Mouse (Mus musculus) kidney, adult 2 months (tissue): ENCODE data around the gene Vmn1r178.
"Not testable (repeated sequence)": the region's sequence is repeated elsewhere in the genome, so short reads cannot be mapped to it uniquely, and the experiment has no call there.

Experiments used
- CTCF ChIP-seq: fragments of 200-500 bp; conservative IDR thresholded peaks from 2 replicates; pipeline ENCODE4 v1.5.1; 2011; ENCODE audit warnings: low read depth, mild to moderate bottlenecking, control low read depth, low read length, moderate library complexity, mixed read lengths; ENCODE audit not compliant: insufficient read depth, insufficient read length
- POLR2A ChIP-seq: fragments of 200-500 bp; IDR thresholded peaks from one replicate; pipeline ENCODE4 v1.6.1; 2011; ENCODE audit warnings: low read depth, low read length, control low read depth

- TF ChIP-seq CTCF, POLR2A: not testable (repeated sequence)
These were observed 14.9 kb upstream of the Vmn1r178 start for GRCm38 (mm10) chr7:23876918-23877317.
